Mouse (Mus musculus) liver, embryonic 14.5 days (tissue): ENCODE measurements around the gene Egr4.

Experiments
- CTCF ChIP-seq: IDR thresholded peaks from 2 replicates; pipeline ENCODE4 v1.5.1; 2016; ENCODE audit warnings: antibody characterized with exemption, low read depth, control low read depth
- EP300 ChIP-seq: IDR thresholded peaks from 2 replicates; pipeline ENCODE4 v1.6.1; 2016; ENCODE audit warnings: antibody characterized with exemption, low read depth

GRCm38 (mm10) chr6:85547642-85548041 lies 34.3 kb upstream of the Egr4 start:
- TF ChIP-seq CTCF (no peak), EP300 (no peak)
